In the genomic region with DNA sequence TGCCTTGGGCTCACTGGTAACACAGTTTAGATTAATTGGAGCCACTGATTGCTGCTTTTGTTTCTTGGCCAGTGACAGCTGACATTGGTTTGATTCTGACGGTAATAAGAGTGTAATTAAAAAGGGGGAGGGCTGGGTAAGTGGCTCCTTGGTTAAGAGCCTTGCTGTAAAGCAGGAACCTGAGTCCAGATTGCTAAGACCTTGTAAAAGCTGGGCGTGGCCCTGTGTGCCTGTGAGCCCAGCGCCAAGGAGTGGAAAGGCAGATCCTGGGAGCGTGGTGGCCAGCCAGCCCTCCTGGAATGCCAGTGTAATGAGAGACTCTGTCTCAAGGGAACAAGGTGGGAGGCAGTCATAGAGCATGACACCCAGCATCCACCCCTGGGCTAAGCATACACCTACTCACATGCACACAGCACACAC, we compare ENCODE assay signal across 15 mouse cellular contexts. TPM values are rescaled to one million over a fixed set of nuclear protein-coding genes. Genes with fewer than 3 reads are reported as not detected.
DNase-seq lines count a peak whose midpoint lies in the region; ATAC-seq and TF ChIP-seq lines count a peak whose summit lies in the region.
"Had no signal": no experiment of that assay in that cellular context is flagged by ENCODE, and none has a peak within 500 bp of the region (broad histone marks: within the 10 kb centered on the region; RNA-seq: fewer than 3 reads in every experiment).

No protein-coding gene starts in this region.

- H3K27me3 ChIP-seq in kidney, embryonic 16.5 days (ENCODE audit: insufficient read depth, low read length): no peaks in the 10 kb centered on the region
- no peaks in the 10 kb centered on the region for H3K27me3 ChIP-seq in embryonic facial prominence, embryonic 14.5 days (replicated peaks; ENCODE audit: control insufficient read depth, insufficient read depth, low read length)
- no peaks in the 10 kb centered on the region for H3K27me3 ChIP-seq in intestine, embryonic 15.5 days (replicated peaks)
- no peaks in the 10 kb centered on the region for H3K27me3 ChIP-seq in liver, embryonic 11.5 days (replicated peaks; ENCODE audit: control insufficient read depth, insufficient read depth, low read length)
- no peaks in the 10 kb centered on the region for H3K27me3 ChIP-seq in thymus, adult 2 months (ENCODE audit: control insufficient read depth, insufficient read depth, low read length)
- H3K27me3 ChIP-seq: heart, embryonic 15.5 days; lung, embryonic 15.5 days had no signal

- H3K4me3 ChIP-seq in kidney, embryonic 16.5 days (ENCODE audit: low read length): no peak overlapping the region
- H3K4me3 ChIP-seq in embryonic facial prominence, embryonic 14.5 days (ENCODE audit: low read depth, low read length): no peak overlapping the region
- H3K4me3 ChIP-seq in intestine, embryonic 15.5 days (replicated peaks): no peak overlapping the region
- H3K4me3 ChIP-seq in liver, embryonic 11.5 days (ENCODE audit: low read depth, low read length): no peak overlapping the region
- no peak overlapping the region for H3K4me3 ChIP-seq in thymus, adult 2 months (ENCODE audit: control insufficient read depth, insufficient read depth, low read length)
- H3K4me3 ChIP-seq: gastrocnemius, adult 2 months; heart, embryonic 15.5 days; lung, embryonic 15.5 days had no signal

- no peak overlapping the region for H3K27ac ChIP-seq in kidney, embryonic 16.5 days (ENCODE audit: low read length)
- H3K27ac ChIP-seq in embryonic facial prominence, embryonic 14.5 days (replicated peaks; ENCODE audit: low read depth, low read length): no peak overlapping the region
- H3K27ac ChIP-seq in intestine, embryonic 15.5 days: no peak overlapping the region
- H3K27ac ChIP-seq in liver, embryonic 11.5 days (ENCODE audit: low read depth, low read length): no peak overlapping the region
- H3K27ac ChIP-seq in thymus, adult 2 months (ENCODE audit: control insufficient read depth, insufficient read depth, low read length): no peak overlapping the region
- H3K27ac ChIP-seq: gastrocnemius, adult 2 months; heart, embryonic 15.5 days; lung, embryonic 15.5 days had no signal

- TF ChIP-seq POLR2A in thymus, adult 2 months (IDR thresholded peaks at IDR 0.05; ENCODE audit: control insufficient read depth, extremely low read depth, insufficient read depth, low read length, poor library complexity): no peak

- H3K4me1 ChIP-seq in kidney, embryonic 16.5 days (ENCODE audit: insufficient read depth, low read length): no peaks in the 10 kb centered on the region
- no peaks in the 10 kb centered on the region for H3K4me1 ChIP-seq in embryonic facial prominence, embryonic 14.5 days (ENCODE audit: control insufficient read depth, insufficient read depth, low read length)
- H3K4me1 ChIP-seq in intestine, embryonic 15.5 days (replicated peaks): no peaks in the 10 kb centered on the region
- no peaks in the 10 kb centered on the region for H3K4me1 ChIP-seq in liver, embryonic 11.5 days (replicated peaks; ENCODE audit: control insufficient read depth, insufficient read depth, low read length)
- H3K4me1 ChIP-seq in thymus, adult 2 months (replicated peaks; ENCODE audit: control insufficient read depth, insufficient read depth, low read length): no peaks in the 10 kb centered on the region
- H3K4me1 ChIP-seq: heart, embryonic 15.5 days; lung, embryonic 15.5 days had no signal

- TF ChIP-seq CTCF in thymus, adult 2 months (IDR thresholded peaks at IDR 0.05; ENCODE audit: borderline replicate concordance, control insufficient read depth, extremely low read depth, insufficient read depth, low read length, poor library complexity): no peak

- H3K4me2 ChIP-seq in kidney, embryonic 16.5 days (replicated peaks; ENCODE audit: low read depth, low read length): no peak overlapping the region
- no peak overlapping the region for H3K4me2 ChIP-seq in embryonic facial prominence, embryonic 14.5 days (ENCODE audit: low read depth, low read length)
- no peak overlapping the region for H3K4me2 ChIP-seq in intestine, embryonic 15.5 days (replicated peaks)
- no peak overlapping the region for H3K4me2 ChIP-seq in liver, embryonic 11.5 days
- H3K4me2 ChIP-seq: heart, embryonic 15.5 days; lung, embryonic 15.5 days had no signal

- WGBS in kidney, embryonic 16.5 days: 41% methylated on average over 4 of the region's 4 CpGs
- 69% methylated on average over 4 of the region's 4 CpGs for WGBS in embryonic facial prominence, embryonic 14.5 days
- WGBS in intestine, embryonic 15.5 days: 50% methylated on average over 4 of the region's 4 CpGs
- WGBS in liver, embryonic 11.5 days: 88% methylated on average over 4 of the region's 4 CpGs
- 90% methylated on average over 4 of the region's 4 CpGs for WGBS in thymus, adult 2 months

- peak; percentile 60; the same call in 1 of the 2 replicates for ATAC-seq in kidney, embryonic 16.5 days (ENCODE audit: low FRiP score, low TSS enrichment)
- peak; percentile 68 for ATAC-seq in embryonic facial prominence, embryonic 14.5 days (ENCODE audit: low read depth)
- peak; percentile 84 for ATAC-seq in intestine, embryonic 15.5 days
- no peak for ATAC-seq in liver, embryonic 11.5 days (replicated peaks; ENCODE audit: low FRiP score)
- ATAC-seq: inflammation-experienced regulatory T-cells, adult 6 months had no signal

- peaks cover 29% of the 10 kb centered on the region for H3K36me3 ChIP-seq in kidney, embryonic 16.5 days (ENCODE audit: insufficient read depth, low read length)
- peaks cover 60% of the 10 kb centered on the region for H3K36me3 ChIP-seq in embryonic facial prominence, embryonic 14.5 days (ENCODE audit: control insufficient read depth, insufficient read depth, low read length)
- H3K36me3 ChIP-seq in intestine, embryonic 15.5 days: peaks cover 20% of the 10 kb centered on the region
- H3K36me3 ChIP-seq in liver, embryonic 11.5 days (ENCODE audit: control insufficient read depth, insufficient read depth, low read length): peaks cover 7% of the 10 kb centered on the region; the same call in 1 of the 2 replicates
- peaks cover 14% of the 10 kb centered on the region for H3K36me3 ChIP-seq in thymus, adult 2 months (ENCODE audit: control insufficient read depth, insufficient read depth, low read length)

- no peaks in the 10 kb centered on the region for H3K9me3 ChIP-seq in kidney, embryonic 16.5 days (ENCODE audit: low read length)
- no peaks in the 10 kb centered on the region for H3K9me3 ChIP-seq in embryonic facial prominence, embryonic 14.5 days (ENCODE audit: control insufficient read depth, low read length)
- no peaks in the 10 kb centered on the region for H3K9me3 ChIP-seq in intestine, embryonic 15.5 days
- no peaks in the 10 kb centered on the region for H3K9me3 ChIP-seq in liver, embryonic 11.5 days (ENCODE audit: control insufficient read depth, low read length)
- H3K9me3 ChIP-seq: heart, embryonic 15.5 days; lung, embryonic 15.5 days had no signal

- no peak overlapping the region for H3K9ac ChIP-seq in kidney, embryonic 16.5 days (replicated peaks; ENCODE audit: low read length)
- no peak overlapping the region for H3K9ac ChIP-seq in embryonic facial prominence, embryonic 14.5 days (ENCODE audit: low read depth, low read length)
- H3K9ac ChIP-seq in intestine, embryonic 15.5 days: no peak overlapping the region
- H3K9ac ChIP-seq in liver, embryonic 11.5 days (ENCODE audit: low read depth, low read length): no peak overlapping the region
- H3K9ac ChIP-seq: heart, embryonic 15.5 days; lung, embryonic 15.5 days had no signal

- DNase-seq in kidney, adult 18-20 months: no peak
- peak; percentile 46 for DNase-seq in ZHBTc4 (ENCODE audit: low read depth, low spot score)
- DNase-seq in embryonic facial prominence, embryonic 14.5 days (ENCODE audit: low spot score): peak; percentile 26
- no peak for DNase-seq in liver, embryonic 11.5 days (ENCODE audit: low spot score)
- DNase-seq in layer of hippocampus, adult 18-20 months (ENCODE audit: low spot score in 2 of 2): no peak
- no peak for DNase-seq in thymus, adult 2 months
- DNase-seq: adrenal gland, postnatal 14 days; cerebellum, postnatal 10 days; gastrocnemius, adult 2 months; heart, adult 11 months had no signal

RNA-seq across cellular contexts. Expression of a gene that starts 38.4 kb away (rescaled TPM):
- 115 and 124 TPM in 2 replicates for polyA plus RNA-seq in kidney, embryonic 16.5 days (2015; fragmentation: Nextera tagmentation; extraction: Ambion mirVana)
- 111 and 128 TPM in 2 replicates for polyA plus RNA-seq in embryonic facial prominence, embryonic 14.5 days (2014; fragmentation: Nextera tagmentation; extraction: Ambion mirVana)
- 144 and 150 TPM in 2 replicates for polyA plus RNA-seq in intestine, embryonic 15.5 days (2015; fragmentation: Nextera tagmentation; extraction: Ambion mirVana)
- polyA plus RNA-seq in liver, embryonic 11.5 days (2014; fragmentation: Nextera tagmentation; extraction: Ambion mirVana): 27.5 and 30.6 TPM in 2 replicates
- total RNA-seq in layer of hippocampus, adult 18-20 months (2021): 10 to 100 TPM; 71.5 to 76.5 TPM
- 27.9 and 29.6 TPM in 2 replicates for polyA plus RNA-seq in thymus, adult 2 months (2012; rRNA removed)

Comparison
In these comparisons a context has a peak if more than half of its experiments do, and no peak if none do; other contexts are left out.
1. DNase-seq: peak in ZHBTc4 (single experiment) and embryonic facial prominence, embryonic 14.5 days (single experiment); none in kidney, adult 18-20 months (single experiment), liver, embryonic 11.5 days (single experiment), layer of hippocampus, adult 18-20 months (0 of 2) and thymus, adult 2 months (single experiment).